Mouse (Mus musculus): ENCODE measurements at regions not wholly inside any gene's neighbourhood (a gene's known extent, or its start where the extent isn't known, plus 50 kb on each side); places are given as distances from the start of the nearest gene placed in this dataset.

DNA sequence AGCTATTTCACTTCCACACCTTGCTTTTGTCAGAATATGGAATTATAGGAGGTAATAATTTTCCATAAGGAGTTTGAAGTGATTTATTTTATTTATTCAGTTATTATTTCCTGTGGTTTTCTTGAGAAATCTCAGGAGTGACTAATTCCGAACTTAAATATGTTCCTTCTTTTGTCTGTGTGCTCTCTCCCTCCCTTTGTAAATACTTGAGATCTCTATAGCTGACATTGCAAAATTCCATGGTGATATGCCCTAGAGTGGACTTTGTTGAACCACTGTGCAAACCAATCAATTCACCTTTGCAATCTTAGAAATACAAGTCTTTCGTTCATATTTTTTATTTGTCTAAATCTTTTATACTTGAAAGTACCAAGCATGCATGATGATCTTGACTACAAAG is 478.8 kb upstream of the Gm9747 start:
- DNase-seq: no peak

GRCm38 (mm10) chr1:81755281-81755680 is 477.6 kb upstream of the Gm9747 start:
- no peak for DNase-seq

- no peak for DNase-seq
Measured at GRCm38 (mm10) chr1:81755694-81756093, 477.2 kb upstream of the Gm9747 start.

- DNase-seq: no peak
Measured at GRCm38 (mm10) chr1:81759919-81760318, 473.0 kb upstream of the Gm9747 start.

DNA sequence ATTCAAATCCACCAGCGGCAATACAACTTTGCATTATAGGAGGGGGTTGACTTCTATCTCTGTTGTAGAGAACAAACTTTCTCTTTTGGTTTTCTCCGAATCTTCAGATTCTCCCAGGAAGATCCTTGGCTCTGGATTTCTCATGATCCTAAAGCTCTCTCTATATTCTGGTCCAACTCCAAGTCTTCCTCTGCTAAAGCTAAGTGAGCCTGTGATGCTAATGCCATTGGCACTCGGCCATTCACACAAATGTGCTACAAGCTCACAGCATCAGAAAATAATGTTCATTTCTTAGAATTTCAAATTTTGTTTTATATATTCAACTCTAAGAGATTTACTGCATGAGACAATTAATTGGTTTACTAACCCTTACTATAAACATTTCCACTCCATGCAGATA is 461.2 kb upstream of the Gm9747 start:
- DNase-seq: no peak

- no peak for DNase-seq
Measured at GRCm38 (mm10) chr1:81780583-81780982, 452.3 kb upstream of the Gm9747 start.

GRCm38 (mm10) chr1:81784305-81784704 is 448.6 kb upstream of the Gm9747 start:
- no peak for DNase-seq

GRCm38 (mm10) chr1:81794771-81795170 is 438.1 kb upstream of the Gm9747 start:
- DNase-seq: no peak

DNA sequence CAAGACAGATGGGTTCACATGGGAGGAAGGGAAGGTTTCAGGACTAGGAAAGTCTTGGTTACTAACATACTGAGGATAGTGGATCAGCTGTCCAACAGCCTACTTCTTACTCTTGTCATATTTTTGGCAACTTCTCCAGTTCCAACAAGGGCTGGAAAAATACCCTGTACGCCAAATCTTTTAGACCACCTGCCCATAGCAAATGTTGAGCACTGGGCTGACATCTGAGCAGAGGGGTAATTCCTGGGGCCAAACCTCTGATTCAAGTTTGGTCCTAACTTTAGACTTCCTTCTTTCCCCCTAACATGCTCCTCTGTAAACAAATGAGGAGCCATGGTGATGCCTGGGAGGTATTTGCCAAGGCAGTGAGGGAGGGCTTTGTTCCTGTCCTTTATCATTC is 437.5 kb upstream of the Gm9747 start:
- DNase-seq: no peak

- no peak for DNase-seq
Measured at GRCm38 (mm10) chr1:81811591-81811990, 421.3 kb upstream of the Gm9747 start.

- no peak for DNase-seq
Measured at GRCm38 (mm10) chr1:81818884-81819283, 414.0 kb upstream of the Gm9747 start.

DNA sequence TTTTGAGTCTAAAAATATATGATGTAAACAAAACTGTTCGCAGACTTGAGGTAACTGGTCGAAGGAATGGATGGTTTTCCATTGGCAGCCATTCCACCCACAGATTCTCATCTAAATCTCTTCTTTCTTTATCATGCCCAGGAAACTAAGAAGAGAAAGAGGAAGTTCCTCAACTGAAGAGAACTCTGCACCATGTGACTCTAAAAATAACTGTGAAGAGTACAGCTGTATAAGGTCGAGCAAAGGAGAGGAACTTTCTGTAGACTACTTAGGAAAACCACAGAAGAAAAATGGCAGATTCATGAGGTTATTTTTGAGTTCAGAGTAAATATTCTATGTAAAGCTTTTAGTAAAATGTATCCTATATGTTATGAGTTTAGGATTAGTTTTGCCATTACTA is 390.9 kb upstream of the Gm9747 start:
- no peak for DNase-seq

DNA sequence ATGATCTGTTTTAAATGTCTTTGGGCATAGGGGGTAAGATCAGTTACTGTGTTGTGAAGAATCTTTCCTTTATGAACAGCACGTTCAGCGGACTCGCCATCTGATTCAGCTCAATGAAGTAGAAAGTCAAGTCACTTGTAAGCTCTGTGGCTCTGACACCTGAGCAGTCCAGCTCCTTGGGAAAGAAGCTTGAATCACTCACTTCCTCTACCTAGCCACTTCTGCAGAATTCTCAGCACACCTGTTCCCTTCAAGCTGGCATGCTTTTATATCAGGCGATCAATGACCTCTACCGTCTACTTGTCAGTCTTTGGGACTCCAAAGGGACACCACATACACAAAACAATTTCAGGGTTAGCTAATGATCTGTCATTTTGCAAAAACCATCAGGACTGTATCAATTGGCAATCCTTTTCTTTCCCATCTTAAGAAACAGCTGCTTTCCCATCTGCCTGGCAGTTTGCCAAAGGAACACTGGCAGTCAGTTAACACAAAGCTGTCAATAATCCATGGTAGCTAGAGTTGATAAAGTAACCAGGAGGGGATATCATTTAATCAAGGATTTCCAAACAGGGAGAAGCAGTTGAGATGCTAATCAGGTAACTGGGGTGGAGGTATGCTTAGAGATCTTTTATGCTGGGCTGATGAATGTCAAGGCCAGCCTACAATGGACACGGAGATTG is 382.3 kb upstream of the Gm9747 start:
- DNase-seq: no peak

DNA sequence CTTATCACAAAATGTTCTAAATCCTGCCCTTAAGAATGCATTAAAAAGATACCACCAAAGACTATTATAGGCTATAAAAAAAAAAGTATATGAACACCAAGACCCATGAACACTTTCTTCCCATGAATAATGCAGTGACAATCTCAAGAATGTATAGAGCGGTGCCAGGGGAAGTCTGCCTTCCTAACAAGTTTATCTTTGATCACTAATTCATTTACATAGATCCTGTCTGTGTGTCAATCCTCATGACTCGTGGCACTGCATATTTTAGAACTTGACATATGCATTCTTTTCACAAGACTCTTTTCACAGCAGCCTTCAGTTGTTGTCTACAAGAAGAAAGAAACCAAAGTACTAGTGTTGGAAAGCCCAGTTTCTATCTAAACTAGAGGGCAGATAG is 373.4 kb upstream of the Gm9747 start:
- no peak for DNase-seq

DNA sequence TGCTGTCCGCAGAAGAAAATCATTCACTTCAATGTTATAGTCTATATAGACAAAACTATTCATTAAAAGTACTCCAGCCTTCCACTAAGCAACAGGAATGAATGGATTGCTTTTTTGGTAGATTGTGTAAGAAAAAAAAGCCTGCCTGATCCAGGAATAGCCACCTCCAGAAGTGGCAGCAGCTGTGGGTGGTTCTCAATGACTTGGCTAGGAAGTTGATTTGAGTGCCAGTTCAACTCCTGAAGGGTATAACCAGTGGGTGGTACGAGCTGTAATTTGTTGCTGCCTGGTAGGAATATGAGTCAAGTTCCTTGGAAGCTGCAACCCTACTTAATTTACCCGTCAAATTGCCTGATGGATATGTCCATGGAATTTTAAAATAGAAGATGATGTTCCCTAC is 368.3 kb upstream of the Gm9747 start:
- no peak for DNase-seq

DNA sequence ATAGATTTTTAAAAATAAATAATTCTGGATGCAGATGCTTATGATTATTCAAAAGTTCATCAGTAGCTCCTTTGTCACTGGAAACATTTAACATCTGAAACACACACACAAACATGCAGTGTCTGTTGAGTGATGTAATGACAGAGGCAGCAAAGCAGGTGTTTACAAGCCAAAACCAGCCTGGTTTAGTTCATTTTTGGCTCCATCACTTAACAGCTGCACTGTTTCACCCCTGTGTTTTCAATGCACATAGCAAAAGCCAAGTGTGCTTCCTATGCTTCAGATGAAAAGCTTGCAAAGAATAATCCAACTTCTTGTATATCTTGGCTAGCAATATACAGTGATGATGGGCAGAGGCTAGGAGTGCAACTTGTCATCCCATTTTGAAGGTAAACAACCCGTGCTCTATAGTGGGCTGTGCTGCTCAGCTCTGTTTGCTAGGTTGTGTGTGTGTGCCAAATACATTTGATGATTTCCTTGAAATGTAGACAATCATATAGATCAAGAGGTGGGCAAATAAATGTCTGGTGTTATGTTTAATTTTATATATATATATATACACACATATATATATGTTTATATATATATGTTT is 345.9 kb upstream of the Gm9747 start:
- DNase-seq: no peak

DNA sequence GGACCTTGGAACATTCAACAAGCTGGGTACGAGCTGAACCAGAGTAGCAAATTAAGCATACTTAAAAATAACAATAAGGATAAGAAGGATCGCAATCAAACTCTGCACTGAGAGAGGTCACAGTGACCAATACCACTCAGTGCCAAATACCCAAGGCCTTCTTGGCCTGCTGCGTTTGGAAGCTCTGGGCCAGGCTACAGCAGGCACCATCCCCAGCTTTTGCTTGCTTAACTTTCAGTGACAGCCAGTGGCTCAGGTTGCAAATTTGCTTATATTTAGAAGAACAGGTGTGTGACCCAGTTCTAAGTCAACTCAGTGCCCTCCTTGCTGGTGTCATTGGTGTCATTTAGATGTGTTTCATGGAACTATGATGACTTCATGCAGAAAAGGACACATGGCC is 335.7 kb upstream of the Gm9747 start:
- DNase-seq: no peak

DNA sequence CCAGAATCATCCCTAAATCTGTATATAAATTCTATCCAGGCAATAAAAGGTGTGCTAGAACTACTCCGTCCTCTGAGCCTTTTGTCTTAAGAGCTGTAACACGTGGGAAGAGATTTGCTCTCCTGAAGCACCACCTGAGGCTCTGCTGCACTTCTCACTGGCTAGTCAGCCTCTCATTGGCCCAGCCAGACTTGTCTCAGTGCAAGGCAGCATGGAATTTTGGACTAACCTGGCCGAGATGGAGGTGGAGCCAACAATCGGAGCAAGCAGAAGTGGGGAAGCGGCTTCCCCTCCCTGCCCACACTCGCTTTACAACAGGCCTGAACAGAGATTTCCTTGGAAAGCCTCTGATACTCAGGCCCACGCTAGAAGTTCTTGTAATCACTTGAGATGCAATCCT is 332.1 kb upstream of the Gm9747 start:
- DNase-seq: no peak

- DNase-seq: no peak
Measured at GRCm38 (mm10) chr1:81904056-81904455, 328.9 kb upstream of the Gm9747 start.

- no peak for DNase-seq
Measured at GRCm38 (mm10) chr1:81912607-81913006, 320.3 kb upstream of the Gm9747 start.

DNA sequence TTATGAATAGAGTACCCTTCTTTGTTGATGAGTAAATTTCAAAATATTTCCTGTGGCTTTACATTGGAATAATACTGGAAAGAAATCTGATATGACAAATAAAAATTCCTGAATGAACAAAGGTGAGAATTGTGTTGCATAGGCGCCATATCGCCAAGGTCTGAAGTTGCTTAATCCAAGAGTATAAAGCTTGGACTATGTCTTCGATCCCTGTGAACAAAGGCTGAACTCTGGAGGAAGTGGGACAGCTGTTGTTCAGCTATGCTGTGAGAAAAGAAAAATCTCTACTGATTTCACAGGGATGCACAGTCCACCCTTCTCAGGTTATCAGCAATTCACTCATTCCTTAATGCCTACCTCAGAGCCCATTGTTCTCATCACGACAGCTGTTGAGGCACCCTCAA is 319.3 kb upstream of the Gm9747 start:
- no peak for DNase-seq

- no peak for DNase-seq
Measured at GRCm38 (mm10) chr1:81916840-81917239, 316.1 kb upstream of the Gm9747 start.

DNA sequence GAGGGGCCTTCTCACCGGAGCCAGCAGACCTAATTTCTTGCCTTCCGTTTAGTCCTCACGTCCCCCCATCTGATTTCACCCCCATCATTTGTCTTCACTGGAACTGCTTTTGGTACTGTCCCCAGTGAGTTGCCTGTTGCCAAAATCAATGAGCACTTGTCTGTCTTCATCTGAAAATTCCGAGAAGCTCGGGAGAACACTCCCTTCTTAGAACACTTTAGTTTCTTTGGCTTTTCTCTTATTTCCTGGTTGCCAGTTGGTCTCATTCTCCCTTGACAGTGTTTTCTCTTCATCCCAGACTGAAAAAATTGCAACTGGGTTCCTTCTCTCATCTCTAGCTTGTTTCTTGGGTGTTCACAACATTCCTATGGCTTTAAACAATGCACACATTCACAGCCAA is 305.2 kb upstream of the Gm9747 start:
- DNase-seq: no peak

- DNase-seq: no peak
Measured at GRCm38 (mm10) chr1:81933064-81933463, 299.8 kb upstream of the Gm9747 start.

- DNase-seq: no peak
Measured at GRCm38 (mm10) chr1:81945236-81945635, 287.7 kb upstream of the Gm9747 start.
